Mouse (Mus musculus) stomach, postnatal 0 days (tissue): ENCODE measurements at regions not wholly inside any gene's neighbourhood (a gene's known extent, or its start where the extent isn't known, plus 50 kb on each side); places are given as distances from the start of the nearest gene placed in this dataset.

Source experiments
- CTCF ChIP-seq: IDR thresholded peaks from 2 replicates; pipeline ENCODE4 v1.5.1; 2016; ENCODE audit warnings: antibody characterized with exemption, low read depth, mild to moderate bottlenecking, moderate library complexity
- EP300 ChIP-seq: optimal IDR thresholded peaks from 2 replicates; pipeline ENCODE3; 2016; ENCODE audit warnings: antibody characterized with exemption

DNA sequence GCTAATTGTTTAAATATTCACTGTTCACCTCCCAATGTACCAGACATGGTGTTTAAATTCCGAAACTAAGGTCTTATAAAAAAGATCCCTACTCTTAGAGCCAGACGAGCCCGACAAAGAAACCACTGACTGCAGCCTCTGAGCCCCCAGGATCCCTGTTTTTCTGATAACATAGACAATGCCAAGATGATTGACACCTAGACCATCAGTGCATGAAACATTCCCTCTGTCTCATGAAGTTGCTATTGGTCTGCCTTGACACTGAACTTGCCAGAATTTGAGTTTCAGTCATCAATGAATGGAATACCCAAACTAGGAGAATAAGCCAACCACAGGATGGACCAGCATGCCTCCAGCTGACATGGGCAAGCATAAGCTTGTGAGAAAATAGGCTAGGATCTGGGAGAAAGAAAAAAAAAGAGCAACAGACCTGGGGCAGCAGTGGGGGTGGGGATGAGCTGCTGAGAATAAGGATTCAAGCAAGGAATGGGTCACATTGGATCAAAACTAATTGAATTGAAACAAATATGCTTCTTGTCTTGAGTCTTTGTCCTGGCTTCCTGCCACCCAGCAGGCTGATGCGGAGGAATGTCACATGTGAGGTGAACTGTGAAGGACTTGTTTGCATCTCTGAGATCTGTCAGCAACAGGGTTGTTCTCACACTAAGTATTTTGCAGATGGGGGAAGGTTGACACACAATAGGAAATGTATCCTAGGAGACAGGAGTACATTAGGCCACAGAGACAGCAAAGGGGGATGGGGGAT is 333.0 kb downstream of the Lpin1 start:
- no peak for TF ChIP-seq EP300
- no peak for TF ChIP-seq CTCF
